Mouse (Mus musculus) liver, embryonic 14.5 days (tissue): Measurements from ENCODE around the gene Scg3. TPM values are rescaled to one million over a fixed set of nuclear protein-coding genes. Genes with fewer than 3 reads are reported as not detected.

Experiments used
- ATAC-seq: fragments of 200-750 bp; cut with Nextera tagmentation; 2 replicates; pipeline ENCODE4 v1.8.0; 2017; ENCODE audit warnings: moderate number of reproducible peaks, mild to moderate bottlenecking, moderate library complexity; ENCODE audit not compliant: insufficient read depth
- DNase-seq, 3 experiments: peaks; one replicate each; pipeline ENCODE4 v3.0.0-alpha.2; 2012 to 2013; ENCODE audit warnings: low read depth in 3 of 3, low spot score in 3 of 3
- H3K27ac ChIP-seq: fragments of 300-500 bp; sonication (generic); 2 replicates; pipeline ENCODE4 v1.5.1; 2014; ENCODE audit warnings: moderate library complexity, mild to moderate bottlenecking, control low read depth, inconsistent platforms
- H3K27me3 ChIP-seq: fragments of 300-500 bp; sonication (generic); 2 replicates; pipeline ENCODE4 v1.6.1; 2014; ENCODE audit warnings: mild to moderate bottlenecking, low read length, moderate library complexity; ENCODE audit not compliant: control insufficient read depth, insufficient read depth
- H3K36me3 ChIP-seq: fragments of 300-500 bp; sonication (generic); replicated peaks from 2 replicates; pipeline ENCODE4 v1.6.1; 2014; ENCODE audit warnings: low read depth; ENCODE audit not compliant: control insufficient read depth, insufficient read depth
- H3K4me1 ChIP-seq, 2 experiments: fragments of 200-500 bp in 1 of 2; fragments of 300-500 bp in 1 of 2; sonication (generic) in 1 of 2; replicated peaks; 2 replicates each; pipeline ENCODE4 v1.6.1; 2012 to 2014; ENCODE audit warnings: antibody characterized with exemption in 1 of 2, inconsistent platforms in 1 of 2, low read length in 1 of 2; ENCODE audit not compliant: control insufficient read depth in 2 of 2, insufficient read depth in 2 of 2
- H3K4me2 ChIP-seq: fragments of 300-500 bp; sonication (generic); 2 replicates; pipeline ENCODE4 v1.6.1; 2014; ENCODE audit warnings: low read depth, mild to moderate bottlenecking, control low read depth, moderate library complexity
- H3K4me3 ChIP-seq, 2 experiments: fragments of 200-500 bp in 1 of 2; fragments of 300-500 bp in 1 of 2; sonication (generic) in 1 of 2; 2 replicates each; pipeline ENCODE4 v1.5.1; 2012 to 2014; ENCODE audit warnings: low read depth in 2 of 2, low read length in 2 of 2, mild to moderate bottlenecking in 2 of 2, control low read depth in 1 of 2, inconsistent platforms in 1 of 2, moderate library complexity in 1 of 2; ENCODE audit not compliant: insufficient read depth in 1 of 2
- H3K9ac ChIP-seq: fragments of 300-500 bp; sonication (generic); replicated peaks from 2 replicates; pipeline ENCODE4 v1.6.1; 2014; ENCODE audit warnings: mild to moderate bottlenecking, control low read depth, moderate library complexity
- H3K9me3 ChIP-seq: fragments of 300-500 bp; sonication (generic); 2 replicates; pipeline ENCODE4 v1.6.1; 2016; ENCODE audit warnings: low read length, mixed read lengths; ENCODE audit not compliant: control insufficient read depth
- CTCF ChIP-seq: IDR thresholded peaks from 2 replicates; pipeline ENCODE4 v1.5.1; 2016; ENCODE audit warnings: antibody characterized with exemption, low read depth, control low read depth
- EP300 ChIP-seq: IDR thresholded peaks from 2 replicates; pipeline ENCODE4 v1.6.1; 2016; ENCODE audit warnings: antibody characterized with exemption, low read depth
- WGBS: fragments of 180-500 bp; shearing (Covaris S2); extraction: QIAGEN DNeasy Blood & Tissue Kit; methylation state at CpG from one replicate; pipeline ENCODE4 v1.1.7; 2014; ENCODE audit not compliant: insufficient replicate concordance; 5-methylcytosine and 5-hydroxymethylcytosine counted together
- polyA plus RNA-seq, 2 experiments: library from polyadenylated mRNA; depleted of rRNA in 1 of 2; stranded (reverse) in 1 of 2; unstranded in 1 of 2; fragments of >200 nt; fragmentation: Nextera tagmentation in 1 of 2; extraction: Ambion mirVana in 1 of 2; gene quantifications; 2 replicates each; pipeline versions ENCODE4 v1.2.1 to v1.2.3; 2012 to 2014

The Scg3 gene
- polyA plus RNA-seq, 2 experiments = 0.04 TPM; not detected in 1

GRCm38 (mm10) chr9:75645405-75645804 is 38.5 kb downstream of the Scg3 start:
- H3K4me1 ChIP-seq = peaks cover 0 to 2% of the 10 kb centered on the region in 2 experiments; a peak in 1 of 4 replicates
- no peaks in the 10 kb centered on the region for H3K36me3 ChIP-seq
- H3K4me2 ChIP-seq = no peak overlapping the region
- no peak overlapping the region for H3K9ac ChIP-seq
- no peaks in the 10 kb centered on the region for H3K9me3 ChIP-seq
- no peak overlapping the region for H3K4me3 ChIP-seq
- H3K27ac ChIP-seq = no peak overlapping the region
- H3K27me3 ChIP-seq = no peaks in the 10 kb centered on the region
- ATAC-seq (0 out of 2 replicates have a peak, but pooled peaks have one; percentile 41), DNase-seq (no peak)
- WGBS = 30% methylated on average over 3 of the region's 3 CpGs
- no peak for TF ChIP-seq EP300
- no peak for TF ChIP-seq CTCF

GRCm38 (mm10) chr9:75634226-75634625 is 49.6 kb downstream of the Scg3 start:
- ATAC-seq (no peak), DNase-seq (no peak)
- Histone ChIP-seq H3K4me2 (no peak overlapping the region), H3K4me3 (no peak overlapping the region), H3K27ac (no peak overlapping the region), H3K9me3 (no peaks in the 10 kb centered on the region), H3K27me3 (no peaks in the 10 kb centered on the region), H3K9ac (no peak overlapping the region), H3K4me1 (no peaks in the 10 kb centered on the region), H3K36me3 (no peaks in the 10 kb centered on the region)
- no peak for TF ChIP-seq EP300
- TF ChIP-seq CTCF = no peak
- WGBS = 69% methylated on average over 4 of the region's 4 CpGs

GRCm38 (mm10) chr9:75633603-75634002 is 50.3 kb downstream of the Scg3 start:
- ATAC-seq (no peak), DNase-seq (no peak)
- no peaks in the 10 kb centered on the region for H3K27me3 ChIP-seq
- no peak overlapping the region for H3K27ac ChIP-seq
- H3K4me2 ChIP-seq = no peak overlapping the region
- no peaks in the 10 kb centered on the region for H3K4me1 ChIP-seq
- no peaks in the 10 kb centered on the region for H3K9me3 ChIP-seq
- no peak overlapping the region for H3K9ac ChIP-seq
- no peaks in the 10 kb centered on the region for H3K36me3 ChIP-seq
- WGBS = 75% methylated on average over 8 of the region's 8 CpGs
- no peak for TF ChIP-seq CTCF
- TF ChIP-seq EP300 = no peak
- no peak overlapping the region for H3K4me3 ChIP-seq

DNA sequence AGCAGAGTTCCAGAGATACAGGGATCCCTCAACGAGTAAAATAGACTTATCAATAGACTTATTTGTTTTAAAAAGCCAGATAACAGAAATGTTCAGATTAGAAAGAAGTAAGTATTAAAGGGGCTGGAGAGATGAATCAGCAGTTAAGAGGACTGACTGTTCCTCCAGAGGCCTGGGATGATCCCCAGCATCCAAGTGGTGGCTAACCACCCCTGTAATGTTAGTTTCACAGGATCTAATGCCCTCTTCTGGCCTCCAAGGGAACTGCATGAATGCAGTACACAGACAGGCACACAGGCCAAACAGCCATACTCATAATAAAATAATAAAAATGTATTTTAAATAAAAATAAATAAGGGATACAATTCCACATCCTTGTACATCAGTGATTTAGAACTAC is 51.0 kb downstream of the Scg3 start:
- H3K4me2 ChIP-seq = no peak overlapping the region
- no peaks in the 10 kb centered on the region for H3K36me3 ChIP-seq
- WGBS = 42% methylated on average over 1 of the region's 1 CpGs
- no peaks in the 10 kb centered on the region for H3K9me3 ChIP-seq
- no peak for TF ChIP-seq EP300
- peak; percentile 59 for TF ChIP-seq CTCF
- no peak overlapping the region for H3K9ac ChIP-seq
- no peaks in the 10 kb centered on the region for H3K4me1 ChIP-seq
- no peaks in the 10 kb centered on the region for H3K27me3 ChIP-seq
- ATAC-seq (no peak), DNase-seq (no peak)
- H3K27ac ChIP-seq = no peak overlapping the region
- no peak overlapping the region for H3K4me3 ChIP-seq

DNA sequence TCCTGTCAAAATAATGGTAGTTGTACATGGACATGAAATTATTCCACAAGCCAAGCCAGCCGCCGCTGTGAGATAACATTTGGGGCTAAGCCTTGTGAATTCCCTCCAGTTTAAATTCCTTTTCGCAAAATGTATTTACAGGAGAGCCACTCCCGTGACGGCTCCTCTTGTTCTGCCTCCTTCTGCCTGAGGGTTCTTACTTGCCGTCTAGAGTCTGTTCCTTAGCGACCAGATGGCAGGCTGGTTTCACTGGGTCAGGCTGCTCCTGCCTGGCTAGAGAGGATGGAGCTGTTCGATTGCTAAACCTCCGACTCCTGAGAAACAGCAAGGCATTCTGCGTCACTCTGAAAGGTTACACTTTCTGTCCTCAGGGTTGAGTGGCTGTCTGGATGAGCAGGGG is 51.7 kb downstream of the Scg3 start:
- Histone ChIP-seq H3K27me3 (no peaks in the 10 kb centered on the region), H3K9me3 (no peaks in the 10 kb centered on the region), H3K4me2 (no peak overlapping the region), H3K36me3 (no peaks in the 10 kb centered on the region), H3K4me3 (no peak overlapping the region), H3K4me1 (no peaks in the 10 kb centered on the region), H3K27ac (no peak overlapping the region), H3K9ac (no peak overlapping the region)
- no peak for ATAC-seq
- 70% methylated on average over 10 of the region's 10 CpGs for WGBS
- TF ChIP-seq EP300 (no peak), CTCF (no peak)
- no peak for DNase-seq
